Mouse (Mus musculus) ES-Bruce4 (cell line): ENCODE measurements around the gene Chst10. TPM values are rescaled to one million over a fixed set of nuclear protein-coding genes. Genes with fewer than 3 reads are reported as not detected.

Experiments used
- H3K27ac ChIP-seq: 2 replicates; pipeline ENCODE4 v1.5.1; 2012; ENCODE audit warnings: low read length, inconsistent platforms; ENCODE audit not compliant: insufficient read depth
- H3K27me3 ChIP-seq: 2 replicates; pipeline ENCODE4 v1.6.1; 2012; ENCODE audit warnings: mild to moderate bottlenecking, low read length, inconsistent platforms; ENCODE audit not compliant: control insufficient read depth, poor library complexity, insufficient read depth, severe bottlenecking
- H3K36me3 ChIP-seq: 2 replicates; pipeline ENCODE4 v1.6.1; 2012; ENCODE audit warnings: inconsistent platforms, mild to moderate bottlenecking, low read length, moderate library complexity; ENCODE audit not compliant: control insufficient read depth, poor library complexity, insufficient read depth, severe bottlenecking
- H3K4me1 ChIP-seq: one replicate; pipeline ENCODE4 v1.8.1; 2011; ENCODE audit warnings: low read length; ENCODE audit not compliant: control insufficient read depth, insufficient read depth
- H3K4me3 ChIP-seq: 2 replicates; pipeline ENCODE4 v1.5.1; 2011; ENCODE audit warnings: low read depth, mild to moderate bottlenecking, low read length
- H3K9ac ChIP-seq: 2 replicates; pipeline ENCODE4 v1.6.1; 2012; ENCODE audit warnings: low read depth, mild to moderate bottlenecking, inconsistent platforms; ENCODE audit not compliant: poor library complexity, severe bottlenecking
- H3K9me3 ChIP-seq: replicated peaks from 2 replicates; pipeline ENCODE4 v1.6.1; 2012; ENCODE audit warnings: mild to moderate bottlenecking, low read length, inconsistent platforms; ENCODE audit not compliant: control insufficient read depth, poor library complexity, insufficient read depth, severe bottlenecking
- CTCF ChIP-seq: IDR thresholded peaks from one replicate; pipeline ENCODE4 v1.8.1; 2011; ENCODE audit warnings: low read depth, low read length
- EP300 ChIP-seq: IDR thresholded peaks from 2 replicates; pipeline ENCODE4 v1.6.1; 2011; ENCODE audit warnings: low read depth, low read length; ENCODE audit not compliant: insufficient read depth
- POLR2A ChIP-seq: IDR thresholded peaks from one replicate; pipeline ENCODE4 v1.8.1; 2011; ENCODE audit warnings: low read length; ENCODE audit not compliant: insufficient read depth
- polyA plus RNA-seq: library from polyadenylated mRNA; stranded (reverse); fragments of >200 nt; gene quantifications from 2 replicates; pipeline ENCODE4 v1.2.4, GENCODE M21; 2011; ENCODE audit warnings: low read depth; ENCODE audit not compliant: missing spikeins, insufficient read depth, insufficient read length

Chst10 gene
- 7.7 and 8.5 TPM in 2 replicates for polyA plus RNA-seq

- Histone ChIP-seq H3K4me1 (peaks cover 2% of the 10 kb centered on the region), H3K9ac (peak within 1 kb of the TSS; percentile 36), H3K9me3 (no peaks in the 10 kb centered on the region), H3K4me3 (peak within 1 kb of the TSS; percentile 66), H3K27me3 (no peaks in the 10 kb centered on the region), H3K27ac (no peak within 1 kb of the TSS), H3K36me3 (no peaks in the 10 kb centered on the region)
- TF ChIP-seq EP300 (no peak), CTCF (no peak), POLR2A (no peak)
Observed at GRCm38 (mm10) chr1:38897431-38898248, at the start of gene Chst10. Gene Chst10, minus strand, starts transcription at chr1:38898161.

GRCm38 (mm10) chr1:38939608-38940007, 41.6 kb upstream of the Chst10 start:
- Histone ChIP-seq H3K27me3 (no peaks in the 10 kb centered on the region), H3K9me3 (no peaks in the 10 kb centered on the region), H3K9ac (no peak overlapping the region), H3K36me3 (no peaks in the 10 kb centered on the region), H3K4me3 (no peak overlapping the region), H3K4me1 (no peaks in the 10 kb centered on the region), H3K27ac (no peak overlapping the region)
- TF ChIP-seq POLR2A = no peak
- TF ChIP-seq CTCF = no peak
- no peak for TF ChIP-seq EP300

- H3K27me3 ChIP-seq = no peaks in the 10 kb centered on the region
- TF ChIP-seq EP300 (no peak), POLR2A (no peak), CTCF (no peak)
- no peaks in the 10 kb centered on the region for H3K9me3 ChIP-seq
- no peaks in the 10 kb centered on the region for H3K4me1 ChIP-seq
- H3K36me3 ChIP-seq = no peaks in the 10 kb centered on the region
- no peak within 1 kb of the TSS for H3K27ac ChIP-seq
- no peak within 1 kb of the TSS for H3K9ac ChIP-seq
- H3K4me3 ChIP-seq = no peak within 1 kb of the TSS
Observed at GRCm38 (mm10) chr1:38938849-38939248, 40.9 kb upstream of the Chst10 start, which contains the start of gene Nms. Gene Nms, plus strand, starts transcription at chr1:38939149.

GRCm38 (mm10) chr1:38936780-38937179, 38.8 kb upstream of the Chst10 start:
- Histone ChIP-seq H3K27ac (no peak overlapping the region), H3K9ac (no peak overlapping the region), H3K27me3 (no peaks in the 10 kb centered on the region), H3K36me3 (no peaks in the 10 kb centered on the region), H3K4me1 (no peaks in the 10 kb centered on the region), H3K9me3 (no peaks in the 10 kb centered on the region), H3K4me3 (no peak overlapping the region)
- TF ChIP-seq CTCF = peak; percentile 78
- TF ChIP-seq EP300 = no peak
- TF ChIP-seq POLR2A = no peak

- Histone ChIP-seq H3K9ac (no peak overlapping the region), H3K9me3 (no peaks in the 10 kb centered on the region), H3K4me1 (peaks cover 2% of the 10 kb centered on the region), H3K27ac (no peak overlapping the region), H3K27me3 (no peaks in the 10 kb centered on the region; the same call in 1 of the 2 replicates), H3K36me3 (no peaks in the 10 kb centered on the region), H3K4me3 (no peak overlapping the region)
- TF ChIP-seq CTCF = peak; percentile 63
- TF ChIP-seq EP300 = no peak
Observed at GRCm38 (mm10) chr1:38934668-38935067, 36.7 kb upstream of the Chst10 start.

GRCm38 (mm10) chr1:38930767-38931166, 32.8 kb upstream of the Chst10 start:
- H3K36me3 ChIP-seq = no peaks in the 10 kb centered on the region
- H3K27ac ChIP-seq = no peak overlapping the region
- H3K9me3 ChIP-seq = no peaks in the 10 kb centered on the region
- H3K27me3 ChIP-seq = no peaks in the 10 kb centered on the region; the same call in 1 of the 2 replicates
- H3K9ac ChIP-seq = no peak overlapping the region
- no peak overlapping the region for H3K4me3 ChIP-seq
- H3K4me1 ChIP-seq = peaks cover 2% of the 10 kb centered on the region
- TF ChIP-seq EP300 (no peak), POLR2A (no peak), CTCF (no peak)
